Mouse (Mus musculus) neutrophil, adult 5-6 weeks (primary cell): ENCODE measurements at regions not wholly inside any gene's neighbourhood (a gene's known extent, or its start where the extent isn't known, plus 50 kb on each side); places are given as distances from the start of the nearest gene placed in this dataset.
"Not testable (repeated sequence)": the region's sequence is repeated elsewhere in the genome, so short reads cannot be mapped to it uniquely, and the experiment has no call there.

Source experiments
- ATAC-seq: fragments of 151-379, 151-347 bp; 2 replicates; pipeline ENCODE4 v1.8.0; 2017; ENCODE audit warnings: mild to moderate bottlenecking, moderate TSS enrichment; ENCODE audit not compliant: insufficient number of reproducible peaks, poor library complexity, low FRiP score, severe bottlenecking; ENCODE audit errors: extremely low read depth

GRCm38 (mm10) chr12:77526581-77526980 lies 288.7 kb downstream of the Fut8 start:
- ATAC-seq = not testable (repeated sequence)

DNA sequence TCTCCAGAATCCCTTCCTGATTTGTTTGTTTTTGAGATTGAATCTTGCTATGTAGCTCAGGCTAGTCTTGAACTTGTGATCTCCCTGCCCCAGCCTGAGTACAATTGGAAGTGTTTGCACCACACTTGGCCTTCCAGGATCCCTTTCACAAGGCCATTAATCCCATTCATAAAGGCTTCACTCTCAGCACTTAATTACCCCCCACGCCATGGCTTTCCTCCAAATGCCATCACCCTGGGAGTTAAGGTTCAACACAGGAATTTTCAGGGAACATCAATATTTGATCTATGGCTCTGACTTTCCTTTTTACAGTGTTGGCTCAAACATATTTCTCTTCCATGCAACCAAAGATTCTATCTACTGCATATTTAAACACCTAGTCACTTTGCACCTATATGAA lies 289.6 kb downstream of the Fut8 start:
- ATAC-seq = no peak

GRCm38 (mm10) chr12:77527953-77528865 lies 290.3 kb downstream of the Fut8 start:
- no peak for ATAC-seq

DNA sequence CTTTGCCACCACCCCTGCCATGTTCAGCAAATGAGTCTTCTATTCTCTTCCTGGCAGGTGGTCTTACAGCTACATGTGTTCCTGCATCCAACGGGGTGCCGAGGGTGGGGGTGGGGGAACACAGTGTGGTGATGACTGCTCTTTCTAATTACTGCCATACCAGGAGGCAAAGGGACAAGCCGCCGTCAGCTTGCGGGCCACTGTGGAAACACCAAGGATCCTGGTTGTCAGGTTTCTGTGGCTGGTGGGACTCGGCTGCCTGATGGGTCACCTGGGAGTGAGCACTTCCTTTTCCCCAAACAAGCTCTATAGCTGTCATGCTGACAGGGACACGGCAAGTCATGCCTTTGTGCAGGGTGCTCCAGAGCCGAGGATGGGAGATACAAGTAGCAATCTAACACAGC lies 290.9 kb downstream of the Fut8 start:
- no peak for ATAC-seq

DNA sequence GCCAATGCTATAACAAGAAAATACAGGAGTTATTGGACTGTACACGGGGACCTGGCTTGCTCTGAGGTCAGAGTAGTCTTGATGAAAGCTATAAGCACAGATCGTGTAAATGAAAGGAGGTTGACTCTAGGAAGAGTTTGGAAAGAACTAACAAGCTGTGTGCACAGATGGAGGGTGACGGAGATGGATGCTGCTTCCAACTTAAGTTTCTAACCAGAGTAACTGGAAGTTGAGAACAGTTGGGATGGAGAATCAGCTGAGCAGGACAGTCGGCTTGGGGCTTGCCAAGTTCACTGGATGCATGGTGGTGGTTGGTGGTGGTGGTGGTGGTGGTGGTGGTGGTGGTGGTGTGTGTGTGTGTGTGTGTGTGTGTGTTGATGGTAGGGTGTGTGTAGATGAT lies 291.5 kb downstream of the Fut8 start:
- no peak for ATAC-seq

GRCm38 (mm10) chr12:77529955-77530354 lies 292.0 kb downstream of the Fut8 start:
- no peak for ATAC-seq

GRCm38 (mm10) chr12:77531294-77531693 lies 293.4 kb downstream of the Fut8 start:
- ATAC-seq = peak; percentile 45; the same call in 1 of the 2 replicates

DNA sequence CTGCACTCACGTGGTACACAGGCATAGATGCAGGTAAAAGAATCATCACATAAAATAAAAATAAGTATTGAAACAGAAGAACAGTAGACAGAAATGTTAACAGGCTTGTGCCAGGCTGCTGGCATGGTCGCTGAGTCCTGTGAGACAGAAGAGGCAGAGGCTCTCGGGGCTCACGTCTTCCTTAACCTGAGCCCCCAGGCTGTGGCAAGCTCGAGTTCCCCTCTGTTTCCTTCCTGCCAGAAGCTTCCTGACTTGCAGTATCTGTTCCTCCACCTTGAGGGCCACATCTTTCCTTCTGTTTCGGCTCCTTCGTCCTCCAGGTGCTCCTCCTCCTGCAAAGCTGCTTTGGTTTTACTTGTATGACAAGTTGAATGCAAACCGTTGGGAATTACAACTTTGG lies 294.6 kb downstream of the Fut8 start:
- no peak for ATAC-seq

- no peak for ATAC-seq
Observed at GRCm38 (mm10) chr12:77533606-77534005, 295.7 kb downstream of the Fut8 start.

DNA sequence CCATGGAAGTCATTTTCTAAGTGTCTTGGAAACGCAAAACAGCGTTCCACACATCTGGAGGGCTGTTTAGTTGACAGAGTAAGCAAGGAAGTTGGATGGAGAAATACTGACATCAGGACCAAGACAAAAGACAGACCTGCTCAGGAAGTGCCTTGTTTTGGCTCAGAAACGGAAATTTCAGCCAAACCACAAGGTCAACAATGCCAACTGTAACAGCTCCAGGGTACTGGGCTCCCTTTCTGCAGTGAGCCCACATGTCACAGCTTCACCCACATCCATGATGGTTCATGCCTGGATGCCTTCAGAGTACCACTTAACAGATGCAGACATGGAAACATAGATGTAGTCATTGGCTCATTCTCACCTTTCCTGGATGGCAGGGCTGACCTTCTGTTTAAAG lies 296.2 kb downstream of the Fut8 start:
- ATAC-seq = no peak

DNA sequence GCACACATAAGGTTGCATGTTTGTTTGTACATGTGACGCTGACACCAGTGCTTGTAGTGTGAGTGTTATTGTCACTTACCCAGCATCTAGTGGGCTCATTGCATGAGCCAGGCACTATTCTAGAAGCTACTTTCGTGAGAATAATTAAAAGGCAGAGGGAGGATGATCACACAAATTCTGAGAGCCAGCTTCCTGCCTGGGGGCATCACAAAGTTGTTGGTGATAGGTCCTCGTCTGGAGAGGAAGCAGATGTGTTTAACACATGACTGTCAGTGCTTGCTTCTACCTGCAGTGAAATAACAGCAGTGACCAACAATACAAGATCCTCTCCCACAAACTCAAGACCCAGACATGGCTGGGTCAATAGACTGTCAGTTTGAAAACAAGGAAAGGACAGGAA lies 297.2 kb downstream of the Fut8 start:
- no peak for ATAC-seq

DNA sequence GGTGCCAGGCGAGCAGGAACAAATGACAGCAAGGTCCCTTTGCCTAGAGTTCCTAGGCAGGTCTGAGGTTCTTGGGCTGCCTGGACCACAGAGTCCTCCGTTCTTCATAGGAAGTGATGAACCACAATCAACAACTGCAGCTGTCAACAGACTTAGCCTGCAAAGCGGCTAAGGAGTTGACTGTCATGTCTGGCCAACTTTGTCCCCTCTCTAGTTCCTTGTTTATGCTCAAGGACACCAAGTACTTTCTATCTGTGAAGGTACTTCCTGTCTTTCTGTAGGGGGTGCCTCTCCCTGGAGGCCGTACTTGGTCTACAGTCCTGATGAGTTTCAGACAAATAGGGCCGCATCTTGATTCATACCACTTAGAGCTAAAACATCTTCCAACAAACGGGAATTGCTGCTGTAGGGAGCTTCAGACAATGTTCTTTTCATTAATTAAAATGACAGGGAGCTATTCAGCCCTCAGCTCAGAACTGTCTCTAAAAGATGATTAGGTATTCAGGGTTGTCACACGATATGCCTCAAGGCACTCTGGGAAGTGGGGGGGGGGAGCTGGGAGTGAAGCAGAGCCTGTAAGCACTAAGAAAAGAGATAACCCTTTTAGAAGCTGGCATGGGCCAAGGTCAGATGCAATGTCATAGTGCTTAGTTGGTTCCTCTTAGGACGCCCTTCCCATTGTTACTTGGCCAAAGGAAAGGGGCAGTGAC lies 299.4 kb downstream of the Fut8 start:
- ATAC-seq = peak; percentile 73

GRCm38 (mm10) chr12:77539661-77540431 lies 301.9 kb downstream of the Fut8 start:
- ATAC-seq = peak; percentile 36; the same call in 1 of the 2 replicates

- no peak for ATAC-seq
Observed at GRCm38 (mm10) chr12:77541051-77541765, 303.3 kb downstream of the Fut8 start.

- ATAC-seq = no peak
Observed at GRCm38 (mm10) chr12:77541826-77542225, 303.9 kb downstream of the Fut8 start.

DNA sequence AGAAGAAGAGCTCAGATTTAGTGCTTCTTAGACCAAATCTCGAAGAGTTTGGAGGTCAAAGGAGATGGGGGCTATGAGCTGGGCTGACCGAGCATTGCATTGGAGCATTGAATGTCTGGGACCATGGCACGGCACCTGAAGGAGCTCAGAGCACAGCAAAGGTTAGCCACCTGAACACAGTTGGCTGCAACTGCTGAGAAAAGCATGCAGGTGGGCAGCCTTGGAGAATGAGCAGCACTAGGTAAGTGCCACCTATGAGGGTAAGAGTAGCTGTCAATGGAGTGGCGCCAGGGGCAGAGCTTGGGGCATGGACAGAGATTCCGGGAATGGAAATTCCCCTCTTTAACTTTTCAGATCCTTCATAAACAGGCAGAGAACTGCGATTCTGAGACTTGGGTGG lies 305.7 kb downstream of the Fut8 start:
- no peak for ATAC-seq

DNA sequence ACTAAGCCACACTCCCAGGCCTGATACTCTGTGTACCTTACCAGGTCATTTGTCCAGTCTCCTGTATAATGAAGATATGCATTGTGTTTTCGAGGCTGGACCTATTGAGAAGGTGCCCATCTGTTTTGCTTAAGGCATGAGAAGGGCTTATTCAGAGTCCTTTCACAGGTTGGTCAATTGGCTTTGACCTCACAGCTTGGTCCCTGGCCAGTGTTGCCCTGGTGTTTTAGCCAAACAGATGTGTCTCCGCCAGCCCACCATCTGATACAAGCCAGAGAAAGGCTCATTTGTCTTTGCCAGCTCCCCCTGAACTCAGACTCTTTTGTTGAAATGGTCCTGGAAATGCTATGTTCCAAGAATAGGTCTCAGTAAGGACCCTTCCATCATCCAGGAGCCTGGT lies 308.2 kb downstream of the Fut8 start:
- no peak for ATAC-seq

- ATAC-seq = no peak; the same call in 1 of the 2 replicates
Observed at GRCm38 (mm10) chr12:77568286-77568685, 330.4 kb downstream of the Fut8 start.

GRCm38 (mm10) chr12:77570501-77570900 lies 332.6 kb downstream of the Fut8 start:
- ATAC-seq = no peak
